Mouse (Mus musculus): ENCODE data around the gene Ptch2.

GRCm38 (mm10) chr4:117125910-117126674 lies 30.2 kb downstream of the Ptch2 start:
- TF ChIP-seq FLI1 (IDR thresholded peaks at IDR 0.05; ENCODE audit: low read length) = no peak
- TF ChIP-seq GATA1 (IDR thresholded peaks at IDR 0.05; ENCODE audit: borderline replicate concordance, low read length) = no peak

All from megakaryocyte, embryonic 14.5 days (primary cell).